Mouse (Mus musculus): ENCODE data around the gene Coq7.

The Coq7 gene

GRCm38 (mm10) chr7:118533178-118533578, at the start of gene Coq7:
Coq7 (minus strand) TSS chr7:118533356.
- DNase-seq (ENCODE audit: low read depth): peak; percentile 100

- no peak for DNase-seq (ENCODE audit: low read depth)
Measured at GRCm38 (mm10) chr7:118579938-118580337, 46.8 kb upstream of the Coq7 start.

GRCm38 (mm10) chr7:118578269-118578668, 45.1 kb upstream of the Coq7 start:
- no peak for DNase-seq (ENCODE audit: low read depth)

GRCm38 (mm10) chr7:118572039-118572438, 38.9 kb upstream of the Coq7 start:
- DNase-seq (ENCODE audit: low read depth): no peak

- no peak for DNase-seq (ENCODE audit: low read depth)
Measured at GRCm38 (mm10) chr7:118571350-118571749, 38.2 kb upstream of the Coq7 start.

- no peak for DNase-seq (ENCODE audit: low read depth)
Measured at GRCm38 (mm10) chr7:118569121-118569543, 36.0 kb upstream of the Coq7 start.

- no peak for DNase-seq (ENCODE audit: low read depth)
Measured at GRCm38 (mm10) chr7:118554290-118554689, 21.1 kb upstream of the Coq7 start.

- DNase-seq (ENCODE audit: low read depth): no peak
Measured at GRCm38 (mm10) chr7:118553881-118554280, 20.7 kb upstream of the Coq7 start.

- no peak for DNase-seq (ENCODE audit: low read depth)
Measured at GRCm38 (mm10) chr7:118547451-118547850, 14.3 kb upstream of the Coq7 start.

- no peak for DNase-seq (ENCODE audit: low read depth)
Measured at GRCm38 (mm10) chr7:118544128-118544527, 11.0 kb upstream of the Coq7 start.

GRCm38 (mm10) chr7:118535076-118535475, 1.9 kb upstream of the Coq7 start:
- DNase-seq (ENCODE audit: low read depth): no peak

GRCm38 (mm10) chr7:118534326-118534725, 1.2 kb upstream of the Coq7 start:
- DNase-seq (ENCODE audit: low read depth): peak; percentile 15

GRCm38 (mm10) chr7:118532519-118533177, 508 bp downstream of the Coq7 start:
- DNase-seq (ENCODE audit: low read depth): peak; percentile 99

GRCm38 (mm10) chr7:118526967-118527366, 6.2 kb downstream of the Coq7 start:
- no peak for DNase-seq (ENCODE audit: low read depth)

- no peak for DNase-seq (ENCODE audit: low read depth)
Measured at GRCm38 (mm10) chr7:118522077-118522476, 11.1 kb downstream of the Coq7 start.

- no peak for DNase-seq (ENCODE audit: low read depth)
Measured at GRCm38 (mm10) chr7:118519661-118520060, 13.5 kb downstream of the Coq7 start.

GRCm38 (mm10) chr7:118518687-118519086, 14.5 kb downstream of the Coq7 start:
- DNase-seq (ENCODE audit: low read depth): peak; percentile 78

GRCm38 (mm10) chr7:118517819-118518218, 15.3 kb downstream of the Coq7 start:
- peak; percentile 19 for DNase-seq (ENCODE audit: low read depth)

GRCm38 (mm10) chr7:118508556-118508955, 24.6 kb downstream of the Coq7 start:
- no peak for DNase-seq (ENCODE audit: low read depth)

- DNase-seq (ENCODE audit: low read depth): no peak
Measured at GRCm38 (mm10) chr7:118503844-118504243, 29.3 kb downstream of the Coq7 start.

GRCm38 (mm10) chr7:118502333-118502732, 30.8 kb downstream of the Coq7 start:
- no peak for DNase-seq (ENCODE audit: low read depth)

- no peak for DNase-seq (ENCODE audit: low read depth)
Measured at GRCm38 (mm10) chr7:118499784-118500435, 33.2 kb downstream of the Coq7 start.

- no peak for DNase-seq (ENCODE audit: low read depth)
Measured at GRCm38 (mm10) chr7:118498984-118499783, 34.0 kb downstream of the Coq7 start.

All from induced T-regulatory cell, adult 2 months (primary cell).